Mouse (Mus musculus) megakaryocyte, embryonic 14.5 days (primary cell): ENCODE data around the gene Zfp985. TPM values are rescaled to one million over a fixed set of nuclear protein-coding genes. Genes with fewer than 3 reads are reported as not detected.
"Not testable (repeated sequence)": the region's sequence is repeated elsewhere in the genome, so short reads cannot be mapped to it uniquely, and the experiment has no call there.

Experiments used
- H3K27me3 ChIP-seq: replicated peaks from 2 replicates; pipeline ENCODE3; 2012; ENCODE audit warnings: inconsistent platforms
- H3K36me3 ChIP-seq: replicated peaks from 2 replicates; pipeline ENCODE3; 2012; ENCODE audit warnings: low read length, inconsistent platforms, mixed read lengths
- H3K4me1 ChIP-seq: 2 replicates; pipeline ENCODE4 v1.6.1; 2012; ENCODE audit warnings: inconsistent platforms
- H3K4me3 ChIP-seq: replicated peaks from 2 replicates; pipeline ENCODE3; 2012; ENCODE audit warnings: moderate library complexity, mild to moderate bottlenecking, inconsistent platforms
- H3K9me3 ChIP-seq: 2 replicates; pipeline ENCODE4 v1.6.1; 2012; ENCODE audit warnings: inconsistent platforms
- FLI1 ChIP-seq: IDR thresholded peaks from 2 replicates; pipeline ENCODE4 v1.6.1; 2012; ENCODE audit warnings: low read length, inconsistent platforms, mixed read lengths
- GATA1 ChIP-seq: IDR thresholded peaks from 3 replicates; pipeline ENCODE4 v1.6.1; 2012; ENCODE audit warnings: mixed read lengths, low read length, inconsistent platforms, borderline replicate concordance
- polyA plus RNA-seq: library from polyadenylated mRNA; stranded (reverse); fragments of >175 nt; gene quantifications from 2 replicates; pipeline ENCODE4 v1.2.3, GENCODE M21; 2012; ENCODE audit warnings: low replicate concordance; ENCODE audit not compliant: insufficient read depth

The Zfp985 gene
- polyA plus RNA-seq, 1 experiment = 0.13 TPM

GRCm38 (mm10) chr4:147565426-147566220 is 12.5 kb downstream of the Zfp985 start:
- no peak overlapping the region for H3K4me3 ChIP-seq
- TF ChIP-seq FLI1 = no peak
- TF ChIP-seq GATA1 = no peak

GRCm38 (mm10) chr4:147571156-147571555 is 18.1 kb downstream of the Zfp985 start:
- H3K4me1 ChIP-seq, H3K36me3 ChIP-seq, H3K4me3 ChIP-seq, H3K27me3 ChIP-seq: not testable (repeated sequence)
- peaks cover 18% of the 10 kb centered on the region for H3K9me3 ChIP-seq

More at GRCm38 (mm10) chr4:147565426-147566220, 12.5 kb downstream of the Zfp985 start:
- H3K36me3 ChIP-seq = no peaks in the 10 kb centered on the region
- H3K27me3 ChIP-seq = no peaks in the 10 kb centered on the region
- H3K4me1 ChIP-seq = no peaks in the 10 kb centered on the region
- H3K9me3 ChIP-seq = peaks cover 15% of the 10 kb centered on the region

- not testable (repeated sequence) for H3K36me3 ChIP-seq, H3K27me3 ChIP-seq, H3K4me1 ChIP-seq, H3K4me3 ChIP-seq
- H3K9me3 ChIP-seq = peaks cover 13% of the 10 kb centered on the region
These were observed 26.3 kb downstream of the Zfp985 start for GRCm38 (mm10) chr4:147579371-147579770.

- TF ChIP-seq GATA1 = no peak
- TF ChIP-seq FLI1 = no peak
- H3K36me3 ChIP-seq = no peaks in the 10 kb centered on the region
- H3K4me1 ChIP-seq = no peaks in the 10 kb centered on the region
- no peaks in the 10 kb centered on the region for H3K27me3 ChIP-seq
- H3K9me3 ChIP-seq = peaks cover 17% of the 10 kb centered on the region
- no peak overlapping the region for H3K4me3 ChIP-seq
These were observed 33.7 kb downstream of the Zfp985 start for GRCm38 (mm10) chr4:147586511-147587473.

GRCm38 (mm10) chr4:147594630-147595029 is 41.6 kb downstream of the Zfp985 start:
- not testable (repeated sequence) for H3K27me3 ChIP-seq, H3K36me3 ChIP-seq, H3K4me3 ChIP-seq, H3K4me1 ChIP-seq
- peaks cover 22% of the 10 kb centered on the region for H3K9me3 ChIP-seq

GRCm38 (mm10) chr4:147597685-147598084 is 44.6 kb downstream of the Zfp985 start:
- no peaks in the 10 kb centered on the region for H3K36me3 ChIP-seq
- TF ChIP-seq GATA1 (no peak), FLI1 (no peak)
- no peaks in the 10 kb centered on the region for H3K4me1 ChIP-seq
- no peak overlapping the region for H3K4me3 ChIP-seq
- H3K27me3 ChIP-seq = no peaks in the 10 kb centered on the region
- H3K9me3 ChIP-seq = peaks cover 32% of the 10 kb centered on the region

GRCm38 (mm10) chr4:147598831-147599230 is 45.8 kb downstream of the Zfp985 start:
- no peak for TF ChIP-seq GATA1
- TF ChIP-seq FLI1 = no peak
- H3K4me3 ChIP-seq = no peak overlapping the region
- H3K4me1 ChIP-seq = no peaks in the 10 kb centered on the region
- H3K27me3 ChIP-seq = no peaks in the 10 kb centered on the region
- peaks cover 39% of the 10 kb centered on the region for H3K9me3 ChIP-seq
- no peaks in the 10 kb centered on the region for H3K36me3 ChIP-seq

GRCm38 (mm10) chr4:147601881-147602280 is 48.8 kb downstream of the Zfp985 start:
- no peaks in the 10 kb centered on the region for H3K36me3 ChIP-seq
- H3K9me3 ChIP-seq = peaks cover 49% of the 10 kb centered on the region
- H3K27me3 ChIP-seq = no peaks in the 10 kb centered on the region
- no peaks in the 10 kb centered on the region for H3K4me1 ChIP-seq
- TF ChIP-seq GATA1 = no peak
- TF ChIP-seq FLI1 = no peak
- H3K4me3 ChIP-seq = no peak overlapping the region

- no peak overlapping the region for H3K4me3 ChIP-seq
- no peaks in the 10 kb centered on the region for H3K4me1 ChIP-seq
- no peaks in the 10 kb centered on the region for H3K36me3 ChIP-seq
- no peaks in the 10 kb centered on the region for H3K27me3 ChIP-seq
- no peak for TF ChIP-seq FLI1
- TF ChIP-seq GATA1 = no peak
- H3K9me3 ChIP-seq = peaks cover 44% of the 10 kb centered on the region
These were observed 50.7 kb downstream of the Zfp985 start for GRCm38 (mm10) chr4:147603806-147604205.

GRCm38 (mm10) chr4:147605521-147605920 is 52.4 kb downstream of the Zfp985 start:
- H3K4me3 ChIP-seq = no peak overlapping the region
- no peak for TF ChIP-seq FLI1
- TF ChIP-seq GATA1 = no peak
- no peaks in the 10 kb centered on the region for H3K27me3 ChIP-seq
- peaks cover 40% of the 10 kb centered on the region for H3K9me3 ChIP-seq
- no peaks in the 10 kb centered on the region for H3K4me1 ChIP-seq
- no peaks in the 10 kb centered on the region for H3K36me3 ChIP-seq

- not testable (repeated sequence) for H3K27me3 ChIP-seq, H3K36me3 ChIP-seq, H3K4me1 ChIP-seq, H3K4me3 ChIP-seq
- H3K9me3 ChIP-seq = peaks cover 39% of the 10 kb centered on the region
These were observed 53.4 kb downstream of the Zfp985 start for GRCm38 (mm10) chr4:147606511-147606910.

GRCm38 (mm10) chr4:147633818-147634262 is 80.8 kb downstream of the Zfp985 start:
- H3K9me3 ChIP-seq, H3K4me1 ChIP-seq, H3K36me3 ChIP-seq, H3K4me3 ChIP-seq, H3K27me3 ChIP-seq: not testable (repeated sequence)
